Mouse (Mus musculus): ENCODE measurements around the gene Pik3c2g. TPM values are rescaled to one million over a fixed set of nuclear protein-coding genes. Genes with fewer than 3 reads are reported as not detected.

Pik3c2g gene
- polyA plus RNA-seq, 1 experiment: 0.91 TPM

DNA sequence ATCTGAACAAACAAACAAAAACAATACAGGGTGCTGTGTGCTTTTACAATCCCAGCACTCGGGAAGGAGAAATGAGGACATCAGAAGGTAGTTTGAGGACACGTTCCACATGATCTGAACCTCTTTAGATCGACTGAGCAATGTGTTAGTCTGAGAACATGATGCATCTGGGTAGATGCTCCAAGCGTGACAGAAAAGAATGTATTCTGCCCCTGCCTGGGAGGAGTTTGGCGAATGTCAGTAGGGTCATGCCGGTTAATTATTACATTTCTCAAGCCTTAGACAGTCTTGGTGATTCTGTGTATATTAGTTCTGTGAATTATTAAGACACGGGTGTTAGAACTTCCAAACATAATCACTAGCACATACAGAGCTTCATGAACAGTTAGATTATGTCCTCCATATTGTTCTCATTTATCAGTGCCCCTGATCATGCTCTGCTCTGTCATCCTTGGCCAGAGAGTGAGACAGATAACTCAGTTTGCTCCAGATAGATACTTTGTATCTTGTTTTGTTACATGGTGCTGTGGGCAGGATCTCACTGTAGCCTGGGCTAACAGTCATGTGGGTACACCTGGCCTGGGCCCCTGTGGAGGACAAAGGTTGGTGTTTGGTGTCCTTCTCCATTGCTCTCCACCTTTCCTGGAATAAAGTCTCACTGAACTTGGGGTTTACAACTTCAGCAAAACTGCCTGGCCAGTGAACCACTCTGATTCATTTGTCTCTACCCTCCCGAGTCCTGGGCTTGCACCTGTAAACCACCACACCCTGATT lies 360.3 kb downstream of the Pik3c2g start:
- 66% methylated on average over 8 of the region's 8 CpGs for WGBS
- TF ChIP-seq CTCF (IDR thresholded peaks at IDR 0.05; ENCODE audit: insufficient read depth, low read length): no peak
- TF ChIP-seq POLR2A (IDR thresholded peaks at IDR 0.05; ENCODE audit: borderline replicate concordance, extremely low read depth, low read depth, low read length): no peak
- DNase-seq: no peak
- Histone ChIP-seq H3K4me3 (replicated peaks; ENCODE audit: extremely low read depth, low read depth, low read length) (no peak overlapping the region), H3K4me1 (ENCODE audit: control insufficient read depth, insufficient read depth, low read length) (no peaks in the 10 kb centered on the region)

DNA sequence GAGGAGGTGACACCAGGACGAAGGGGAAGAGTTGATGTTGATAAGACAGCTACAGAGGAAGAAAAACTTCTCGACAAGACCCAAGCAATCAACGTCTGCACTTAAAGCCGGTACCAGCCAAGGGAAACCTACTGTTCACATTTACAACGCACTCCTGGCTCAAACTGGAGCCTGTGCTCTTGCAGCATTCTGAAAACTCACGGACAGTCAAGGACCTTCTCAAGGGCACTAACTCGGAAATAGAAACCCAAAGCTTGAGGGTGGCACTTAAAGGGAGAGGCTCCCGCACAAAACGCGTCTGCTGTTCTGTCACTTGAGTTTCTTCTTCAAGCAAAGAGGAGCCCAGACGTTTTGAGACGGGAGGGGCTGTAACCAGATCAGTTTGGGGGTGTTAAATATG lies 366.6 kb downstream of the Pik3c2g start:
- no peak for DNase-seq
- TF ChIP-seq CTCF (IDR thresholded peaks at IDR 0.05; ENCODE audit: insufficient read depth, low read length) (no peak), POLR2A (IDR thresholded peaks at IDR 0.05; ENCODE audit: borderline replicate concordance, extremely low read depth, low read depth, low read length) (no peak)
- Histone ChIP-seq H3K4me1 (ENCODE audit: control insufficient read depth, insufficient read depth, low read length) (no peaks in the 10 kb centered on the region), H3K4me3 (replicated peaks; ENCODE audit: extremely low read depth, low read depth, low read length) (no peak overlapping the region)
- 56% methylated on average over 12 of the region's 12 CpGs for WGBS

DNA sequence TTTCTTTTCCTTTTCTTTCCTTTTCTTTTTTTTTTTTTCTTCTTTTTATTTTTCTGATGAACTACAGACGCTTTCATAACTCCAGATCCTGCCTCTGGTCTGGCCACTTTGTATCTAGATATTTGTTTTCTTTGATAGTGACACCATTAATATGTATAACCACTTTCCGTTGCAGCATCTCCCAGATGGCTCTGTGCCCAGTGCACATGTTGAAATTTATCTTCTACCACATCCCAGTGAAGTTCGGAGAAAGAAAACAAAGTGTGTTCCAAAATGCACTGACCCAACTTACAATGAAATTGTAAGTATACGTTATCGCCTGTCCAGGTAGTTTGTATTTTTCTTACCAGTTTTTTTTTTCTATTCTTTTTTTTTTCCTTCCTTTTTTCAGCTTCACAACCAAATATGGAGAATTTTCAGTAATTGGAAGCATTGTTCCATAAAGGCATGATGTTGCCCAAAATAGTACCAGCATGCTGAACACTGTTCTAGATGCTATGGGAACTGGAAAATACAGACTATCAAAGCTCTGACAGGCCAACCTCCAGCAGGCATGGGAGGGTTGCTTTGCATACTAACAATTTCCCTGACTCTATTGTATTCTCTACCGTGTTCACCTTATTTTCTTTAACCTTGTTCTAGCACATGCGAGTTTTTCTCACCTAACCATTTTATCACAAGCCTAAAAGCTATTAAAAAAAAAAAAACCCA lies 370.7 kb downstream of the Pik3c2g start:
- H3K4me1 ChIP-seq (ENCODE audit: control insufficient read depth, insufficient read depth, low read length): no peaks in the 10 kb centered on the region
- WGBS: 51% methylated on average over 7 of the region's 7 CpGs
- no peak for DNase-seq
- H3K4me3 ChIP-seq (replicated peaks; ENCODE audit: extremely low read depth, low read depth, low read length): no peak overlapping the region
- TF ChIP-seq POLR2A (IDR thresholded peaks at IDR 0.05; ENCODE audit: borderline replicate concordance, extremely low read depth, low read depth, low read length) (no peak), CTCF (IDR thresholded peaks at IDR 0.05; ENCODE audit: insufficient read depth, low read length) (no peak)

DNA sequence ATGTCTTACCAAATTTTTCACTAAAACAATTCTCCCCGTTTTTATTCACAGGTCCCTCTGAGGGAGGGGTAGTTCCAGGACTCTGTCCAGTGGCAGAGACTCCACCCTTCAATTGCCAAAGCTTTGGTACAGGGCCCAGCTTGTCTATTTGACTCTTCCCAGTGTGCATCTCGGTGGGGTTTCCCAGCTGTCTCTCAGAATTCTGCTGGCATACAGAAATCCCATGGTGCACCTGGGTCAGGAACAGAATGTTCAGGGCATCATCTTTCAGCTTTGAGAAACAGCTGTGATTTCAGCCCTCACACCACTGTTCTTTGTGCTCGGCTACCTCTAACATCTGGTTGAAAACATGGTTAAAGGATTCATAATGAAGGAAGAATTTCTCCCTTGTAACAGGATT lies 376.8 kb downstream of the Pik3c2g start:
- no peak for TF ChIP-seq POLR2A (IDR thresholded peaks at IDR 0.05; ENCODE audit: borderline replicate concordance, extremely low read depth, low read depth, low read length)
- no peak for TF ChIP-seq CTCF (IDR thresholded peaks at IDR 0.05; ENCODE audit: insufficient read depth, low read length)
- WGBS: 59% methylated on average over 3 of the region's 3 CpGs
- DNase-seq: no peak
- Histone ChIP-seq H3K4me3 (replicated peaks; ENCODE audit: extremely low read depth, low read depth, low read length) (no peak overlapping the region), H3K4me1 (ENCODE audit: control insufficient read depth, insufficient read depth, low read length) (no peaks in the 10 kb centered on the region)

DNA sequence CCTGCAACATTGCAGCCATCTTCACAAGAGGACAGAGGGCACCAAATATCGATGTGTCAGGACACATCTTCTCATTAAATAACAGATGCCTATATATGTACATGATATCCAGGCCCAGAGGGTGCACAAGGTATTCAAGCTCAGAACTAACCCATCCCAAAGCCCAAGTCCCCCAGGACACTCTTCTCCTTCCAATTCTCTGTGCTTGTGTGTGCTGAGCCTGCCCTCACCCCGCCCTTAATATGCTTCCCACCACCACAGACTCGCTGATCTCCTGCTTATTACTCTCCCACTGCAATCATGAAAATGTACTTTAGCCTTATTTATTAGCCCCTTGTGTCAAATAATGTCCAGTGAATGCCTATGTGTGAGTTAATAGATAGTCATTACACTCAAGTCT lies 377.9 kb downstream of the Pik3c2g start:
- no peak overlapping the region for H3K4me3 ChIP-seq (replicated peaks; ENCODE audit: extremely low read depth, low read depth, low read length)
- 82% methylated on average over 3 of the region's 3 CpGs for WGBS
- no peak for DNase-seq

DNA sequence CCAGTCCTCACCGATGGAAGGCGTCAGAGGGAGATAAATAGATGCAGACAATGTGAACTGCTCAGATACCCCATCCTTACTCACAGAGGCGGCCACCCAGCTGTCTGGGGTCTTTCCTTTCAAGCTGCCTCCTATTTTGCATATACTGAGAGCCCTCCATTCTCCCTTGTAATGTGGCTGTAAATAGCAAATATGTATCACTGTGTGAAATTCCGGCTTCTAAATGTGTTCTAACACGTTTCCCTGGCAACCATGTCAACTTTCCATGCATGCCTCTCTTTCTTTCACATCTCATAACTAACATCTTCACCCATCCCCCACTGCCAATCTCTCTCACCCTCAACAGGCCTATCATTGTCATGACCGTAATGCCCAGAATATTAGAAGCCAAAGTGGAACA lies 379.7 kb downstream of the Pik3c2g start:
- Histone ChIP-seq H3K4me1 (ENCODE audit: control insufficient read depth, insufficient read depth, low read length) (no peaks in the 10 kb centered on the region), H3K4me3 (replicated peaks; ENCODE audit: extremely low read depth, low read depth, low read length) (no peak overlapping the region)
- DNase-seq: no peak
- TF ChIP-seq CTCF (IDR thresholded peaks at IDR 0.05; ENCODE audit: insufficient read depth, low read length): no peak
- no peak for TF ChIP-seq POLR2A (IDR thresholded peaks at IDR 0.05; ENCODE audit: borderline replicate concordance, extremely low read depth, low read depth, low read length)
- 63% methylated on average over 6 of the region's 6 CpGs for WGBS

More for the DNA sequence above, 377.9 kb downstream of the Pik3c2g start:
- no peaks in the 10 kb centered on the region for H3K4me1 ChIP-seq (ENCODE audit: control insufficient read depth, insufficient read depth, low read length)
- TF ChIP-seq POLR2A (IDR thresholded peaks at IDR 0.05; ENCODE audit: borderline replicate concordance, extremely low read depth, low read depth, low read length) (no peak), CTCF (IDR thresholded peaks at IDR 0.05; ENCODE audit: insufficient read depth, low read length) (no peak)

DNA sequence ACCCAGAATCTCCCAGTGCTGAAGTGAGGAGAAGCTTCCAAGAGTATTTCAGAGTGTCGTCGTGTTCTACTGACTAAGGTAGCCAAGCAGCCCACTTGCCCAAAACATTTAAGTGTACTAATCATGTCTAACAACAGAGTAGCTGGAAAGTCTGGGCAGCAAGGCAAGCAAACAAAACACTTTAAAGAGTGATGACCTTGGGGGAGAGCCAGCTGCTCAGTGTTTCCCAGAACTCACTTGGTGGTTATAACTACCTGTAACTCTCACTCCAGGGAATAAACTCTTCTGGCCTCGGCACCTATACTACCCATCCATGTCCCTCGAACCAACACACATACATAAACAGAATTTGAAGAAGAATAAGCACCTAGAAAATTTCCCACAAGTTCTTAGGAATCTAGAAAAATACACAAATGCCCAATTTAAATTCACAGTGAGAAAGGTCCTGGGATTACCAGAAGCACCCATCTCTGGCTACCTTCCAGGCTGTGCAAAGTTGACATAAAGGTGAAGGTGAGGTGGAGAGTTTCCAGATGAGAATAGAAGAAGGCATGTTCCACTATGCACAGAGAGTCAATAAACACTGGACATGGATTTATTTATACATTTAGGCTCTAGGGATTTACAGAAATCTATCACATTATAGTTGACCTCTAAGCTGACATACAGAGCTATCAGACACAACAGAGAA lies 384.7 kb downstream of the Pik3c2g start:
- WGBS: 54% methylated on average over 4 of the region's 4 CpGs
- no peak for DNase-seq
- Histone ChIP-seq H3K4me1 (ENCODE audit: control insufficient read depth, insufficient read depth, low read length) (no peaks in the 10 kb centered on the region), H3K4me3 (replicated peaks; ENCODE audit: extremely low read depth, low read depth, low read length) (no peak overlapping the region)
- no peak for TF ChIP-seq POLR2A (IDR thresholded peaks at IDR 0.05; ENCODE audit: borderline replicate concordance, extremely low read depth, low read depth, low read length)
- TF ChIP-seq CTCF (IDR thresholded peaks at IDR 0.05; ENCODE audit: insufficient read depth, low read length): no peak

DNA sequence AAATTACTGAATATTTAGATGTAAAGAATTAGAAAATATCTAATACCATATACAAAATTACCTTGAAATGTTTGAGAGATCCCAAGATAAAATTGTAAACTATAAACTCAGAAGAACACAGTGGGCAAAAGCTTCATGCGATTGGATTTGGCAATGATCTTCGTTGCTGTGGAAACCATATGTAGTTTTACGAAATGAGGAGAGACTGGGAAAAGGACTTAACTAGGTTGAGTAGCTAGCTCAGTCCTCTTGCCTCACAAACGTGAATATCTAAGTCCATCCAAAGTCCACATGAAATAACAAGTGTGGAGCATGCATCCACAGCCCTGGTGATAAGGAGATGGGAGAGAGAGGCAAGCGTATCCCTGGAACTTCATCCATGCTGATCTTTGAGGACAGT lies 387.6 kb downstream of the Pik3c2g start:
- Histone ChIP-seq H3K4me3 (replicated peaks; ENCODE audit: extremely low read depth, low read depth, low read length) (no peak overlapping the region), H3K4me1 (ENCODE audit: control insufficient read depth, insufficient read depth, low read length) (no peaks in the 10 kb centered on the region)
- 79% methylated on average over 5 of the region's 5 CpGs for WGBS
- no peak for TF ChIP-seq POLR2A (IDR thresholded peaks at IDR 0.05; ENCODE audit: borderline replicate concordance, extremely low read depth, low read depth, low read length)
- no peak for TF ChIP-seq CTCF (IDR thresholded peaks at IDR 0.05; ENCODE audit: insufficient read depth, low read length)
- DNase-seq: no peak

DNA sequence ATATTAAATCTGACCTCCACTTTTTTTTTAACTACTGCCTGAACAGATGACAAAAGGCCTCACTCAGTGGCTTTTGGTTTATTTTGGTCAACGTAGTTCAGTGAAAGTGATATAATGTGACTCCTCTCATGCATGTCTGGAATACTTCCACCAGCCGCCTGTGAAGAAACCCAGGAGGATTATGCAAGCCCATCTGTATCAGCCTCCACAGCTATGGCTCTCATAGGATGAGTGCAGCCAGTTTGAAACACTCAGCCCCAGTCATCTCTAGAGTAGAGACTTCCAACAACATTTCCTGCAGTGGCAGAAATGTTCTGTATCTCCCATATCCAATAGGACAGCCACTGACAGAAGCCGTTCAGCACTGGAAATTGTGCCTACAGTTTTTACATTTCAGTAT lies 391.1 kb downstream of the Pik3c2g start:
- TF ChIP-seq CTCF (IDR thresholded peaks at IDR 0.05; ENCODE audit: insufficient read depth, low read length) (no peak), POLR2A (IDR thresholded peaks at IDR 0.05; ENCODE audit: borderline replicate concordance, extremely low read depth, low read depth, low read length) (no peak)
- WGBS: 52% methylated on average over 3 of the region's 3 CpGs
- Histone ChIP-seq H3K4me1 (ENCODE audit: control insufficient read depth, insufficient read depth, low read length) (no peaks in the 10 kb centered on the region), H3K4me3 (replicated peaks; ENCODE audit: extremely low read depth, low read depth, low read length) (no peak overlapping the region)
- DNase-seq: no peak

Data from lung, adult 2 months (tissue).